Mouse (Mus musculus) urinary bladder, adult 2 months (tissue): Measurements from ENCODE around the gene Csnk1g2. TPM values are rescaled to one million over a fixed set of nuclear protein-coding genes. Genes with fewer than 3 reads are reported as not detected.

Experiments
- DNase-seq: peaks from one replicate; pipeline ENCODE4 v3.0.0; 2022; ENCODE audit warnings: low spot score
- polyA plus RNA-seq: library from polyadenylated mRNA; depleted of rRNA; stranded (reverse); fragments of >200 nt; gene quantifications from 2 replicates; pipeline ENCODE4 v1.2.3, GENCODE M21; 2012; rRNA removed

Csnk1g2 gene
- polyA plus RNA-seq, 1 experiment = 158 TPM

- DNase-seq = no peak
Observed at GRCm38 (mm10) chr10:80679556-80680259, 57.1 kb downstream of the Csnk1g2 start.

- DNase-seq = no peak
Observed at GRCm38 (mm10) chr10:80680260-80680696, 57.6 kb downstream of the Csnk1g2 start.

- DNase-seq = no peak
Observed at GRCm38 (mm10) chr10:80682003-80682402, 59.4 kb downstream of the Csnk1g2 start.

DNA sequence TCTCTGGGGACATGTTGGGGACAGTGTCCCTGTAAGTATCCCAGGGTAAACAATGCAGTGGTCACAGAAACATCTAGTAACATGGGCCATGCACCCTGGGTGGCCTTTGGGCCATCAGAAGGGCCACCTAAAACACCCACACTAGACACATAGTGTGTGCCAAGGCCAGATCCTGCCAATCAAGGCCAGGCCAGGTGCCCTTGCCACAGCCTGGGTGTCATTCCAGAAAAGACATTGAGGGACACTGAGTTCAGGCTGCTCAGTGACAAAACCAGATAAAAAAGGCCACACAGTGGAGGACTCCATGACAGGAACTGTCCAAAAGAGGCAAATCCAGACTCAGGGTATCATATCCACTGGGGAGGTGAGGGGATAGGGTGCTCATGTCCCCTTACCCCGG is 61.0 kb downstream of the Csnk1g2 start:
- no peak for DNase-seq

DNA sequence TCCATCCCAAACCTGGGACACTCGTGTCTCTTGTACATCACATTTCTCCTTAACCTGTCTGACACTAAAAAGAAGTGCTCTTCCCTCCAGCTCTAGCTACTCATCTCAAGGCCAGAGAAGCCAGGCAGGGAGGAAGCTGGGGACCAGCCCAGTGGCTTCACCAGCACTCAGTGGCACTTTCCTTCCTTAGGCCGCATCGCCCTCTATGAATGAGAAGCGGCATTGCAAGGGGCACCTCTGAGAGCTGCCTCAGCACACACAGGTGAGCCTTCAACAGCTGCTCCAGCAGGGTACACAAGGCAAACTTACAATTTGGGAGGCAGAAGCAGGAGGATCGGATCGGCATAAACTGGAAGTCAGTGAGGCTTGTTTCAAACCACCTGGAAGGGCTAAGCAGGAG is 61.6 kb downstream of the Csnk1g2 start:
- no peak for DNase-seq

GRCm38 (mm10) chr10:80684984-80685383 is 62.3 kb downstream of the Csnk1g2 start:
- no peak for DNase-seq

DNA sequence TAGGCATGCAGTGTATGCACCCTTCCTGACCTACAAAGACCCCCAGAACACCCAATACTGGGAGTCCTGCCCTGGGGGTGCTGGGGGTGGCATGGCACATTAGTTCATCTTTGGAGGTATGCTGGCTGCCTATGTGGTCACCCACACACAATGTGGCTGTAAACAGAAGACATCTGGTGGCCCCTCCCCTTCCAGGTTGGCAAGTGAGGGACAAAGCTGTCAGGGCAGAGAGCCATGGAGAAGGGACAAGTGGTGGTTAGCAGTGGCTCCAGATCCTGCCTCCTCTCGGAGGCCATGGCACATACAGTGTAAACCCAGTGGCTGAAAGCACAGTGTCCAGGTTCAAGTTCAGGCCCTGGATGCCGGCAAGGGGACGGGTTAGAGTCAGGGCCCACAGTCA is 64.0 kb downstream of the Csnk1g2 start:
- DNase-seq = no peak

- DNase-seq = no peak
Observed at GRCm38 (mm10) chr10:80687850-80688249, 65.2 kb downstream of the Csnk1g2 start.

Other genes starting within 250 kb of the Csnk1g2 start
- 11.2 and 11.5 TPM in 2 replicates for gene Mex3d, start 235.2 kb upstream of the Csnk1g2 start, polyA plus RNA-seq
- 112 and 119 TPM in 2 replicates for gene Mbd3, start 223.3 kb upstream of the Csnk1g2 start, polyA plus RNA-seq
- 883 and 983 TPM in 2 replicates for gene Uqcr11, start 216.0 kb upstream of the Csnk1g2 start, polyA plus RNA-seq
- 29.7 and 35.4 TPM in 2 replicates for gene Tcf3, start 189.2 kb upstream of the Csnk1g2 start, polyA plus RNA-seq
- gene Onecut3, start 128.0 kb upstream of the Csnk1g2 start, polyA plus RNA-seq = not detected in 2 replicates
- gene Atp8b3, start 83.7 kb upstream of the Csnk1g2 start, polyA plus RNA-seq = 0.03 TPM in 1 of 2 replicates, not detected in the other
- gene Rexo1, start 61.3 kb upstream of the Csnk1g2 start, polyA plus RNA-seq = 21.2 and 26.6 TPM in 2 replicates
- gene Klf16, start 45.5 kb upstream of the Csnk1g2 start, polyA plus RNA-seq = 11.5 and 11.8 TPM in 2 replicates
- 66.0 and 67.1 TPM in 2 replicates for gene Abhd17a, start 32.5 kb upstream of the Csnk1g2 start, polyA plus RNA-seq
- 40.3 and 46.2 TPM in 2 replicates for gene Scamp4, start 20.0 kb upstream of the Csnk1g2 start, polyA plus RNA-seq
- 3.8 and 4.3 TPM in 2 replicates for gene Adat3, start 20.0 kb upstream of the Csnk1g2 start, polyA plus RNA-seq
- gene Gm49322, start 16.8 kb upstream of the Csnk1g2 start, polyA plus RNA-seq = 1.3 and 1.6 TPM in 2 replicates
- gene Btbd2, start 34.2 kb downstream of the Csnk1g2 start, polyA plus RNA-seq = 36.5 and 48.5 TPM in 2 replicates
- gene Mknk2, start 55.3 kb downstream of the Csnk1g2 start, polyA plus RNA-seq = 129 and 137 TPM in 2 replicates
- 24.5 and 29.1 TPM in 2 replicates for gene Mob3a, start 79.1 kb downstream of the Csnk1g2 start, polyA plus RNA-seq
- 68.7 and 88.2 TPM in 2 replicates for gene Izumo4, start 79.3 kb downstream of the Csnk1g2 start, polyA plus RNA-seq
- gene Ap3d1, start 119.4 kb downstream of the Csnk1g2 start, polyA plus RNA-seq = 96.3 and 108 TPM in 2 replicates
- 6.7 and 17.2 TPM in 2 replicates for gene Dot1l, start 132.4 kb downstream of the Csnk1g2 start, polyA plus RNA-seq
- 47.0 and 47.7 TPM in 2 replicates for gene Sf3a2, start 175.4 kb downstream of the Csnk1g2 start, polyA plus RNA-seq
- 60.6 and 79.2 TPM in 2 replicates for gene Plekhj1, start 175.8 kb downstream of the Csnk1g2 start, polyA plus RNA-seq
- gene Amh, start 182.4 kb downstream of the Csnk1g2 start, polyA plus RNA-seq = 0.40 and 0.62 TPM in 2 replicates
- gene Jsrp1, start 190.7 kb downstream of the Csnk1g2 start, polyA plus RNA-seq = 1.0 and 1.3 TPM in 2 replicates
- gene Oaz1, start 203.8 kb downstream of the Csnk1g2 start, polyA plus RNA-seq = 566 and 709 TPM in 2 replicates
- gene Lingo3, start 221.2 kb downstream of the Csnk1g2 start, polyA plus RNA-seq = not detected in 2 replicates
- 117 and 147 TPM in 2 replicates for gene Lsm7, start 232.4 kb downstream of the Csnk1g2 start, polyA plus RNA-seq
- 33.0 and 37.4 TPM in 2 replicates for gene Sppl2b, start 232.4 kb downstream of the Csnk1g2 start, polyA plus RNA-seq
- 0.44 and 0.49 TPM in 2 replicates for gene Tmprss9, start 249.0 kb downstream of the Csnk1g2 start, polyA plus RNA-seq